In the genomic region with DNA sequence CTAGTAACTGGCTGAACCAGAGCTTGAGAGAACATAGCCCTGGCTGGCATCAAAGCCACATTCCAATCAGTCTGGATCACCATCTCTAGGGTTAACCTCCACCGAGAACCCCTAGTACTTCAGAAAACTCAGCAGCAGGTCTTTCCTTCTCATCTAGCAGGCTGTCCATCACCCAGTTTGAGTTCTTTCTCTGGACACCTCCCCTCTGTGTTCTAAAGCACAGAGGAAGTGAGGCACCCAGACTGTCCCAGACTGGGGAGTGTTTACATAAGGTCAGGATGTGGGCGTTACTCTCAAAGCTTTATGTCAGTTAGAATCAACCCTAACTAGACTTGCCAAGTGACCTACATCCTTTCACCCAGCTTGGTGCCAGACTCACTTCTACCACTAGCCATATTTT, we compare ENCODE assay signal across 9 mouse cellular contexts. TPM values are rescaled to one million over a fixed set of nuclear protein-coding genes. Genes with fewer than 3 reads are reported as not detected.
DNase-seq lines count a peak whose midpoint lies in the region; ATAC-seq and TF ChIP-seq lines count a peak whose summit lies in the region.
"Had no signal": no experiment of that assay in that cellular context is flagged by ENCODE, and none has a peak within 500 bp of the region (broad histone marks: within the 10 kb centered on the region; RNA-seq: fewer than 3 reads in every experiment).

No protein-coding gene starts in this region.

- no peak for TF ChIP-seq CTCF in liver, adult 2 months (IDR thresholded peaks at IDR 0.05; ENCODE audit: low read depth, low read length)

- ATAC-seq in hematopoietic stem cell, adult 5-6 weeks (replicated peaks in 1 of 2; ENCODE audit: insufficient read depth in 1 of 2, low FRiP score in 2 of 2, low TSS enrichment in 1 of 2, low read depth in 1 of 2, poor library complexity in 2 of 2, severe bottlenecking in 2 of 2): peak; percentile 67 to 72
- peak; percentile 85 for ATAC-seq in megakaryocyte progenitor cell, adult 5-6 weeks (replicated peaks; ENCODE audit: poor library complexity)
- ATAC-seq in megakaryocyte-erythroid progenitor cell, adult 5-6 weeks (replicated peaks; ENCODE audit: low FRiP score, low TSS enrichment, poor library complexity, severe bottlenecking): no peak
- ATAC-seq: Patski had no signal

- no peaks in the 10 kb centered on the region for H3K27me3 ChIP-seq in liver, adult 2 months (ENCODE audit: control insufficient read depth, insufficient read depth, low read length)

- H3K36me3 ChIP-seq in liver, adult 2 months (ENCODE audit: control insufficient read depth, insufficient read depth, low read length): no peaks in the 10 kb centered on the region

- H3K9ac ChIP-seq in liver, adult 2 months (ENCODE audit: low read depth, low read length): no peak overlapping the region

- no peaks in the 10 kb centered on the region for H3K79me2 ChIP-seq in liver, adult 2 months (ENCODE audit: control insufficient read depth, insufficient read depth, low read length)

- no peak overlapping the region for H3K4me3 ChIP-seq in liver, adult 2 months (ENCODE audit: insufficient read depth, low read depth, low read length)

- no peak for TF ChIP-seq POLR2A in liver, adult 2 months (IDR thresholded peaks at IDR 0.05; ENCODE audit: extremely low read depth, insufficient read depth, low read length)

- DNase-seq in liver, adult 2 months (ENCODE audit: extremely low read depth, low read depth, low spot score): peak; percentile 12
- no peak for DNase-seq in liver
- peak; percentile 53 for DNase-seq in thymus, postnatal 4 days
- no peak for DNase-seq in cerebellum, postnatal 25 days
- DNase-seq: layer of hippocampus, adult 9-11 months had no signal

- 32% methylated on average over 2 of the region's 2 CpGs for WGBS in liver, adult 2 months

- no peaks in the 10 kb centered on the region for H3K4me1 ChIP-seq in liver, adult 2 months (ENCODE audit: control insufficient read depth, insufficient read depth, low read length)

- no peak overlapping the region for H3K27ac ChIP-seq in liver, adult 2 months (replicated peaks; ENCODE audit: insufficient read depth, low read depth, low read length)

RNA-seq across cellular contexts. Expression of gene Rhoj, which starts 24.9 kb away (rescaled TPM):
- 2.8 and 4.2 TPM in 2 replicates for total RNA-seq in liver, adult 2 months (2014; rRNA removed)
- polyA plus RNA-seq in liver, adult 2 months (2012; rRNA removed): 2.3 and 4.5 TPM in 2 replicates
- 0.75 and 1.0 TPM in 2 replicates for total RNA-seq in hematopoietic stem cell, adult 5-6 weeks (2017)
- 2.2 and 2.6 TPM in 2 replicates for total RNA-seq in megakaryocyte progenitor cell, adult 5-6 weeks (2015)
- total RNA-seq in megakaryocyte progenitor cell, adult 5-6 weeks (2017): 1.6 and 2.0 TPM in 2 replicates
- not detected in 2 replicates for total RNA-seq in megakaryocyte-erythroid progenitor cell, adult 5-6 weeks (2014; fragmentation: Nextera tagmentation)
- total RNA-seq in megakaryocyte-erythroid progenitor cell, adult 5-6 weeks (2017): not detected in 2 replicates

Comparison
In these comparisons a context has a peak if more than half of its experiments do, and no peak if none do; other contexts are left out.
1. DNase-seq: peak in liver, adult 2 months (single experiment) and thymus, postnatal 4 days (single experiment); none in liver (single experiment) and cerebellum, postnatal 25 days (0 of 2).